Mouse (Mus musculus): ENCODE results near the gene Cox4i1. TPM values are rescaled to one million over a fixed set of nuclear protein-coding genes. Genes with fewer than 3 reads are reported as not detected.

Cox4i1 gene
- total and polyA plus RNA-seq, 3 experiments = 4,113 to 4,965 (median 4,656) TPM

- no peaks in the 10 kb centered on the region for H3K27me3 ChIP-seq (ENCODE audit: control insufficient read depth, insufficient read depth, low read length)
- 75% methylated on average over 8 of the region's 8 CpGs for WGBS
- TF ChIP-seq EP300 (IDR thresholded peaks at IDR 0.05; ENCODE audit: insufficient read depth, low read depth, low read length) = no peak
- no peak for TF ChIP-seq CTCF (IDR thresholded peaks at IDR 0.05)
- no peak for TF ChIP-seq POLR2A (IDR thresholded peaks at IDR 0.05; ENCODE audit: insufficient read depth, low read depth, low read length)
- no peaks in the 10 kb centered on the region for H3K36me3 ChIP-seq (ENCODE audit: control insufficient read depth, insufficient read depth, low read length)
- no peaks in the 10 kb centered on the region for H3K79me2 ChIP-seq (replicated peaks; ENCODE audit: control insufficient read depth, insufficient read depth, low read length)
- H3K9ac ChIP-seq (ENCODE audit: low read depth, low read length) = no peak overlapping the region
- H3K4me3 ChIP-seq = no peak overlapping the region
- H3K27ac ChIP-seq = peak overlapping the region; percentile 68
- intact Hi-C loops (cut with DNase I) = no loop called here
- peaks cover 1% of the 10 kb centered on the region; the same call in 1 of the 2 replicates for H3K4me1 ChIP-seq (ENCODE audit: control insufficient read depth, insufficient read depth, low read length)
- DNase-seq = no peak
Measured at GRCm38 (mm10) chr8:120685591-120685990, 17.6 kb downstream of the Cox4i1 start.

DNA sequence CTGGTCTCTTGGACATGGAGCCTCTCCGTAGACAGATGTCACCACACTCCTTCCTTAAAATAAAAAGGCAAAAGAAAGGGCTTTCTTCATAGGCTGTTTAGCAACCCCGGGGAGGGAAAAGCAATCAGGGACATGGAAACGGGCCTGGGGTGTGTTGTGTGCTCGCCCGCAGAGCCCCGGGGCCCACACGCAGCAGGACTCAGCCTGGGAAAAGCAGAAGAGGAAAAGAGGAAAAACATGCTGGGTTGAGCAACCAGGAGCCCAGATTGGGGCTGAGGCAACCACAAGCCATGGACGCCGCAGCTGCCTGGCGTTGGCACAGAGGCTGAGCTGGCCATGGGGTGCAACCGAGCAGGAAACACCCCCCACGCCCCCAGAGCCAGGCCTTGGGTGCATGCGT is 18.0 kb downstream of the Cox4i1 start:
- Histone ChIP-seq H3K4me3 (no peak overlapping the region), H3K4me1 (ENCODE audit: control insufficient read depth, insufficient read depth, low read length) (peaks cover 1% of the 10 kb centered on the region; the same call in 1 of the 2 replicates), H3K9ac (ENCODE audit: low read depth, low read length) (no peak overlapping the region), H3K27me3 (ENCODE audit: control insufficient read depth, insufficient read depth, low read length) (no peaks in the 10 kb centered on the region), H3K36me3 (ENCODE audit: control insufficient read depth, insufficient read depth, low read length) (no peaks in the 10 kb centered on the region), H3K79me2 (replicated peaks; ENCODE audit: control insufficient read depth, insufficient read depth, low read length) (no peaks in the 10 kb centered on the region), H3K27ac (peak overlapping the region; percentile 68)
- WGBS = 76% methylated on average over 13 of the region's 13 CpGs
- peak; percentile 63 to 80 for DNase-seq
- intact Hi-C loops (cut with DNase I) = no loop called here
- TF ChIP-seq POLR2A (IDR thresholded peaks at IDR 0.05; ENCODE audit: insufficient read depth, low read depth, low read length) (no peak), CTCF (IDR thresholded peaks at IDR 0.05) (no peak), EP300 (IDR thresholded peaks at IDR 0.05; ENCODE audit: insufficient read depth, low read depth, low read length) (no peak)

- Histone ChIP-seq H3K79me2 (replicated peaks; ENCODE audit: control insufficient read depth, insufficient read depth, low read length) (no peaks in the 10 kb centered on the region), H3K36me3 (ENCODE audit: control insufficient read depth, insufficient read depth, low read length) (no peaks in the 10 kb centered on the region), H3K4me1 (ENCODE audit: control insufficient read depth, insufficient read depth, low read length) (peaks cover 1% of the 10 kb centered on the region; the same call in 1 of the 2 replicates), H3K9ac (ENCODE audit: low read depth, low read length) (no peak overlapping the region), H3K27me3 (ENCODE audit: control insufficient read depth, insufficient read depth, low read length) (no peaks in the 10 kb centered on the region), H3K4me3 (no peak overlapping the region), H3K27ac (no peak overlapping the region)
- intact Hi-C loops (cut with DNase I) = no loop called here
- 86% methylated on average over 5 of the region's 5 CpGs for WGBS
- no peak for DNase-seq
- TF ChIP-seq EP300 (IDR thresholded peaks at IDR 0.05; ENCODE audit: insufficient read depth, low read depth, low read length) = no peak
- no peak for TF ChIP-seq CTCF (IDR thresholded peaks at IDR 0.05)
- no peak for TF ChIP-seq POLR2A (IDR thresholded peaks at IDR 0.05; ENCODE audit: insufficient read depth, low read depth, low read length)
Measured at GRCm38 (mm10) chr8:120686576-120686975, 18.6 kb downstream of the Cox4i1 start.

DNA sequence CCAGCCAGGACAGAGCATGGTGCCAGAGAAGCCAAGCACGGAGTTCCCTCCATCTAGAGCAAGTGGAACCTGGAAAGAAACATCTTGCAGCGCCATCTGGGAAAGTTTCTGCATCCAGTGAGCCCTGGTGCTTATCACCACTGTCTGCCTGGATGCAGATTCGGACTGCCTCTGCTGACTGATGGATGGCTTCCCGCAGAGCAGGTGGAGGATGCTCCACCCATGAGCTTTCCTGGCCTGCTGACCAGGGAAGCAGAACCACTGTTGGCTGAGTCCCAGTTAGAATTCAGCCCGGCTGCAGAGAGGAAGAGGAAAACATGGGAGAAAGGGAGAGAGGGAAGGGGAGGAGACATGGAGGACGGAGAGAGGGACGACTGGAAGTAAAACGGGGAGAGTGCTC is 19.8 kb downstream of the Cox4i1 start:
- intact Hi-C loops (cut with DNase I) = no loop called here
- no peak for TF ChIP-seq CTCF (IDR thresholded peaks at IDR 0.05)
- TF ChIP-seq EP300 (IDR thresholded peaks at IDR 0.05; ENCODE audit: insufficient read depth, low read depth, low read length) = no peak
- TF ChIP-seq POLR2A (IDR thresholded peaks at IDR 0.05; ENCODE audit: insufficient read depth, low read depth, low read length) = no peak
- Histone ChIP-seq H3K36me3 (ENCODE audit: control insufficient read depth, insufficient read depth, low read length) (no peaks in the 10 kb centered on the region), H3K9ac (ENCODE audit: low read depth, low read length) (no peak overlapping the region), H3K27me3 (ENCODE audit: control insufficient read depth, insufficient read depth, low read length) (no peaks in the 10 kb centered on the region), H3K4me3 (no peak overlapping the region), H3K4me1 (ENCODE audit: control insufficient read depth, insufficient read depth, low read length) (peaks cover 1% of the 10 kb centered on the region; the same call in 1 of the 2 replicates), H3K79me2 (replicated peaks; ENCODE audit: control insufficient read depth, insufficient read depth, low read length) (no peaks in the 10 kb centered on the region), H3K27ac (no peak overlapping the region)
- WGBS = 40% methylated on average over 8 of the region's 8 CpGs
- DNase-seq = peak; percentile 68 to 76

DNA sequence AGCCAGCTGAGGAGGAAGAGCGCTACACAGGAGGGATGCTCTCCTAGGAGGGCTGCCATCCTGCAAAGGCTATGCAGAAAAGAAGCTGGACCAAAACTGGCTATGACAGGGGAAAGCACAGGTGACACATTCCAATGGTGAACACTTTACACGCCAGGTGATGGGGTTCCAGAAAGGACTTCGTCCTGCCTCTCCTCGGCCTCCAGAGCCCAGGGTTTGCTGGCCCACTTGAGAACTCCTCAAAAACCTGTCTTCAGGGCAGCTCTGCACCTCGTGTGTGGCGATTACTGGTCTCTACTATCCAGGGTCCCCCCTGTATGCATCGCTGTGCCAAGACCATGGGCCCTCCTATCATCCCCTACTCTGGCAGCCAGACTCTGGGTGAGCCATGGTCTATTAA is 20.5 kb downstream of the Cox4i1 start:
- Histone ChIP-seq H3K79me2 (replicated peaks; ENCODE audit: control insufficient read depth, insufficient read depth, low read length) (no peaks in the 10 kb centered on the region), H3K4me3 (no peak overlapping the region), H3K27ac (no peak overlapping the region), H3K4me1 (ENCODE audit: control insufficient read depth, insufficient read depth, low read length) (no peaks in the 10 kb centered on the region; the same call in 1 of the 2 replicates), H3K36me3 (ENCODE audit: control insufficient read depth, insufficient read depth, low read length) (no peaks in the 10 kb centered on the region), H3K9ac (ENCODE audit: low read depth, low read length) (no peak overlapping the region), H3K27me3 (ENCODE audit: control insufficient read depth, insufficient read depth, low read length) (no peaks in the 10 kb centered on the region)
- no peak for DNase-seq
- 92% methylated on average over 7 of the region's 7 CpGs for WGBS
- TF ChIP-seq POLR2A (IDR thresholded peaks at IDR 0.05; ENCODE audit: insufficient read depth, low read depth, low read length) = no peak
- no peak for TF ChIP-seq CTCF (IDR thresholded peaks at IDR 0.05)
- TF ChIP-seq EP300 (IDR thresholded peaks at IDR 0.05; ENCODE audit: insufficient read depth, low read depth, low read length) = no peak
- intact Hi-C loops (cut with DNase I) = no loop called here

- Histone ChIP-seq H3K79me2 (replicated peaks; ENCODE audit: control insufficient read depth, insufficient read depth, low read length) (no peaks in the 10 kb centered on the region), H3K36me3 (ENCODE audit: control insufficient read depth, insufficient read depth, low read length) (no peaks in the 10 kb centered on the region), H3K27me3 (ENCODE audit: control insufficient read depth, insufficient read depth, low read length) (no peaks in the 10 kb centered on the region), H3K27ac (no peak overlapping the region), H3K9ac (ENCODE audit: low read depth, low read length) (no peak overlapping the region), H3K4me1 (ENCODE audit: control insufficient read depth, insufficient read depth, low read length) (peaks cover 10% of the 10 kb centered on the region), H3K4me3 (no peak overlapping the region)
- intact Hi-C loops (cut with DNase I) = no loop called here
- whole genome bisulfite sequencing = 95% methylated on average over 4 of the region's 4 CpGs
- TF ChIP-seq CTCF (IDR thresholded peaks at IDR 0.05) = no peak
- TF ChIP-seq EP300 (IDR thresholded peaks at IDR 0.05; ENCODE audit: insufficient read depth, low read depth, low read length) = no peak
- TF ChIP-seq POLR2A (IDR thresholded peaks at IDR 0.05; ENCODE audit: insufficient read depth, low read depth, low read length) = no peak
- no peak for DNase-seq
Measured at GRCm38 (mm10) chr8:120692934-120693333, 24.9 kb downstream of the Cox4i1 start.
